Mouse (Mus musculus) Muller cell, postnatal 12 days (primary cell): ENCODE results near the gene Vmn2r15.

ENCODE experiments used
- DNase-seq: peaks from one replicate; pipeline ENCODE4 v3.0.0-alpha.2; 2015; ENCODE audit errors: inconsistent ontology term

Gene Vmn2r15

DNA sequence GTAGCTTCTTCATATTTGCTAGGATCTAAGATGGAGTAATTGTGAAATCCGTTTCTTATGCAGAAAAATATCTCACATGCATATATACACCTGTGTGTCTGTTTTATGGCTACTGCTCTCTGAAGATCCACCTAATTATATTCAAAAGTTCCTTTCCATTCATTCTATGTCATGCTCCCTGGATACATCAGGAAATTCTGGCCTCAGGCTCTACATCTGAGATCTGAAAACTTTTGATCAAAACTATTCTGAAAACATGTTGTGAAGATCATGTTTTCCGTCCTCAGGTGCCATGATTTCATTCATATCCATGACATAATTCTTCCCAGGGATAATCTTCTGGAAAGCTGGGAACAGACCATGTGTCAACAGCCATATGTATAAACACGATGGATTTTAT is at the start of gene Vmn2r15:
TSS of gene Vmn2r15 (minus strand) at position 101 of the 400 bp plus-strand sequence.
- no peak for DNase-seq

DNA sequence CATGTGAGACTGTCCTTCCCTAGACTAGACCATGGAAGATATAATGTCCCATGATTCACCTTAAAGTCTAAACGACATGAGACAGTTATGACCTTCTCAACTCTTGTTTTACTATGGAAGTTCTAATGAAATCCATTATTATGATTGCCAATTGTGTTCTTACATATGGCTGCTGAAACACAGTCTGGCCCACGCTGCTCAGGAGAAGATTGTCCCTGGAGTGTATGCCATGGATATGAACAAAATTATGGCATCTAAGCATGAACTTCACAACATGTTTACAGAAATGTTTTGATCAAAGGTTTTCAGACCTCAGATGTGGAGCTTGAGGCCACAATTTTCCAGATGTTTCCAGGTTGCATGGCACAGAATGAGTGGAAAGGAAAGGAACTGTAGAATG is 32.4 kb upstream of the Vmn2r15 start, which contains the start of gene Vmn2r16:
TSS of gene Vmn2r16 (plus strand) at position 301 of the 400 bp plus-strand sequence.
- DNase-seq, result no peak

DNA sequence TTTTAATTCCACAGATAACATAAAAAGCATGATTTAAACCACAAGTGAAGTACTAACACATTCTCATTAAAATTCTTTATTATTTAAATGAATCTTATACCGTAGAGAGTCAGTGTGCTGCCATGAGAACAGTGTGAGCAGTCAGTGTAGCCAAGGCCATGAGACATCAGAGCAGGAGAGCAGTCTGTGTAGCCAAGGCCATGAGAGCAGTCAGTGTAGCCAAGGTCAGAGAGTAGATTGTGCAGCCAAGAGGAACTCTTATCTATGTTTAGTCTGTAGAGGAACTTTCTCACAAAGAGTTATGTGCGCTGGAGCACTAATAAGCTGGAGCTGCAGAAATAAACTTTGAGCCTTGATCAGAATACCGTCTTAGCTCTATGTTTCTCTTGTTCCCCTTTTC is 2.8 kb downstream of the Vmn2r15 start:
- DNase-seq, result no peak
